Mouse (Mus musculus): ENCODE data around the gene Vat1. TPM values are rescaled to one million over a fixed set of nuclear protein-coding genes. Genes with fewer than 3 reads are reported as not detected.
"Not testable (repeated sequence)": the region's sequence is repeated elsewhere in the genome, so short reads cannot be mapped to it uniquely, and the experiment has no call there.

The Vat1 gene
- polyA plus RNA-seq, 1 experiment from 2014 or later: 23.2 TPM

DNA sequence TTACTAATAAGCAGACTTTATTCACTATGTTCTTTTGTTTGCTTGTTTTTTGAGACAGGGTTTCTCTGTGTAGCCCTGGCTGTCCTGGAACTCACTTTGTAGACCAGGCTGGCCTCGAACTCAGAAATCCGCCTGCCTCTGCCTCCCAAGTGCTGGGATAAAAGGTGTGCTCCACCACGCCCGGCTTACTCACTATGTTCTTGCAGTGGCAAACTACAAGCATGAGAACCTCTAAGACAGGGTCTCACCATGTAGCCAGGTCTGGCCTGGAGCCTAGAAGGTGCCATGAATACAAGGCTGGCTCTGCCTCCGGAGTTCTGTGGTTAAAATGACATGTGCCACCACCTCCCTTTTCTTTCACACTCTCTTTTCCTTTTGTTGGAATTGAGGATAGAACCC, 521 bp upstream of the Vat1 start:
- WGBS: 58% methylated on average over 5 of the region's 5 CpGs
- Histone ChIP-seq H3K27me3 (peaks cover 22% of the 10 kb centered on the region; the same call in 1 of the 2 replicates), H3K4me3 (replicated peaks) (peak overlapping the region; percentile 83; the same call in 1 of the 2 replicates), H3K4me2 (peak overlapping the region; percentile 94), H3K4me1 (replicated peaks) (peaks cover 48% of the 10 kb centered on the region), H3K36me3 (peaks cover 13% of the 10 kb centered on the region; the same call in 1 of the 2 replicates)
- not testable (repeated sequence) for H3K9me3 ChIP-seq; H3K9ac ChIP-seq (replicated peaks); ATAC-seq (ENCODE audit: insufficient number of reproducible peaks, insufficient read depth, low FRiP score, low TSS enrichment, low read depth); H3K27ac ChIP-seq

DNA sequence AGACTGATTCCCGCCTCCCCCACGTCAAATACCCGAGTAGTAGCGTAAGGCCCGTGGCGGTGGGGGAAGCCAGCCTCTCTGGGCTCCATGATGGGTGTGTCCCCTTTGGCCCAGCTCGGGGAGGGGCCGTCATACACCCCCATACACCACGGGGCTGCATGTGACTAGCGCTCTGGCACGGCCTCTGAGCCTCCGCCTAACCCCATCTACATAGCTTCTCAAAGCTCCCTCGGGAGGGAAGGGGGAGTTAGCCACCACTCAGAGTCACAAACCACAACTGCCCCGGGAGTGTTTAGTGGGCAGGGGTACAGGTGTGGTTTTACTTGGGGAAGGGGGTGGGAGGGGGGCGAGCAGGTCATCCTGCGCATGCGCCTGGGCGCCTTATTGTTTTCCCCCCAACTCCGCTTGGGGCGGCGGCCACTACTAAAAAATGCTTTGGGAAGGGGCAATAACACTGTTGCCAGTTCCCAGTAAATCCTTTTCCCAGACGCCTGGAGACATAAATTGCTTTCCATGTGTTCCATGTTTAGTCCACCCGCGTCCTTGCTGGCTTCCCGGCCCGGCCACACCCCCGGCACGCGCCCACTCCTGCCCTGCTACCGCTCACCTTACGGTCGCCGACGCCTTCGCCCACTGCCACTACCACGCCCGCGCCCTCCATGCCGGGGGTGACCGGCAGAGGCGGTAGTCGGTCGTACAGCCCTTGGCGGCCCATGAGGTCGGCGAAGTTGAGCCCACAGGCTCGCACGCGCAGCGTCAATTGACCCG, 745 bp downstream of the Vat1 start:
- peak overlapping the region; percentile 84 for H3K27ac ChIP-seq
- peak overlapping the region; percentile 71 for H3K9ac ChIP-seq (replicated peaks)
- no peaks in the 10 kb centered on the region for H3K9me3 ChIP-seq
- peak overlapping the region; percentile 83 for H3K4me3 ChIP-seq (replicated peaks)
- peak overlapping the region; percentile 94 for H3K4me2 ChIP-seq
- ATAC-seq (ENCODE audit: insufficient number of reproducible peaks, insufficient read depth, low FRiP score, low TSS enrichment, low read depth): peak; percentile 12; the same call in 1 of the 2 replicates
- peaks cover 19% of the 10 kb centered on the region for H3K36me3 ChIP-seq
- H3K4me1 ChIP-seq (replicated peaks): peaks cover 48% of the 10 kb centered on the region
- peaks cover 18% of the 10 kb centered on the region; the same call in 1 of the 2 replicates for H3K27me3 ChIP-seq
- under 1% methylated on average over 51 of the region's 51 CpGs for WGBS

DNA sequence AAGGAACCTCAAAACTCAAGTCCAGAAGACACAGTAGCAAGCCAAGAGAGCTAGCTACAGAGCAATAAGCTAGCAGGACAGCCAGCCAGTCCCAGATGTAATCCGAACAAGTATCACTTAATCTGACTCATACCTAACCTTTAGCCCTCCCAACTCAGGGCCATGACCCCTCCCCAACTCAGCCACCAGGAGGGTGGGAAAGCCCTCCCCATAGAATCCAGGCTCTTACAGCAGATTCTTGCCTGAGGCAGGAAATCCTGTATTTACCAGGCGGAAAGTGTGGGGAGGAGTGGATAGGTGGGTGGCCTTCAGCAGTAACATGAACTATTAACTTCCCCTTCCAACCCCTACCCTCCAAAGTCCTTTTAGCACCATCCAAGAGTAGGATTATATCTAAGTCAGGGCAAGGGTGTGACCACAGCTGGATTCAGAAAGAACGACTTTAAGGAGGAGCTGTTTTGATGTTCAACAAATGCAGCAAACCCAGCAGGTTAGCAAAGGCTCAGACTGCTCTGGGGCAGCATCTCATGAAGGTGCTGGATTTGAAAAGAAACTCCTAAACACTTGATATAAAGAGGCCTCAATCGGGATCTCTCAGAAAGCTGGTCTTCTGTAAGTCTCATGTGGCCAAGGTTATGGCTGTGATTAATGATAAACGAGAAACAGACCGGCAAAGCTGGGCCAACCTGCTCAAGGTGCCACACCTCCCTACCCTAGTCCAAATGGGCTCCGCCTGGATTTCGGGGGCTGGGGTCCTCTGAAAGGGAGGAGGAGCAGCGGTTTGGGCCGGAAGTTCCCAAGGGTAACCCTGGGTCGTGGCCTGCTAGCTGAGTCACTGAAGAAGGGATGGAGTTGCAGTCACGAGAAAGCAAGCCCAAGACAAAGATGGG, 1.6 kb downstream of the Vat1 start, which contains the start of gene Rnd2:
Gene Rnd2, plus strand, starts transcription at position 789 of the 890 bp plus-strand sequence.
- H3K36me3 ChIP-seq: peaks cover 27% of the 10 kb centered on the region
- peaks cover 48% of the 10 kb centered on the region for H3K4me1 ChIP-seq (replicated peaks)
- WGBS: 6% methylated on average over 12 of the region's 12 CpGs
- ATAC-seq (ENCODE audit: insufficient number of reproducible peaks, insufficient read depth, low FRiP score, low TSS enrichment, low read depth): no peak
- H3K4me3 ChIP-seq (replicated peaks): peak within 1 kb of the TSS; percentile 83
- H3K9ac ChIP-seq (replicated peaks): peak within 1 kb of the TSS; percentile 71
- H3K27me3 ChIP-seq: peaks cover 12% of the 10 kb centered on the region; the same call in 1 of the 2 replicates
- H3K27ac ChIP-seq: peak within 1 kb of the TSS; percentile 84
- H3K9me3 ChIP-seq: no peaks in the 10 kb centered on the region
- peak within 1 kb of the TSS; percentile 94 for H3K4me2 ChIP-seq

DNA sequence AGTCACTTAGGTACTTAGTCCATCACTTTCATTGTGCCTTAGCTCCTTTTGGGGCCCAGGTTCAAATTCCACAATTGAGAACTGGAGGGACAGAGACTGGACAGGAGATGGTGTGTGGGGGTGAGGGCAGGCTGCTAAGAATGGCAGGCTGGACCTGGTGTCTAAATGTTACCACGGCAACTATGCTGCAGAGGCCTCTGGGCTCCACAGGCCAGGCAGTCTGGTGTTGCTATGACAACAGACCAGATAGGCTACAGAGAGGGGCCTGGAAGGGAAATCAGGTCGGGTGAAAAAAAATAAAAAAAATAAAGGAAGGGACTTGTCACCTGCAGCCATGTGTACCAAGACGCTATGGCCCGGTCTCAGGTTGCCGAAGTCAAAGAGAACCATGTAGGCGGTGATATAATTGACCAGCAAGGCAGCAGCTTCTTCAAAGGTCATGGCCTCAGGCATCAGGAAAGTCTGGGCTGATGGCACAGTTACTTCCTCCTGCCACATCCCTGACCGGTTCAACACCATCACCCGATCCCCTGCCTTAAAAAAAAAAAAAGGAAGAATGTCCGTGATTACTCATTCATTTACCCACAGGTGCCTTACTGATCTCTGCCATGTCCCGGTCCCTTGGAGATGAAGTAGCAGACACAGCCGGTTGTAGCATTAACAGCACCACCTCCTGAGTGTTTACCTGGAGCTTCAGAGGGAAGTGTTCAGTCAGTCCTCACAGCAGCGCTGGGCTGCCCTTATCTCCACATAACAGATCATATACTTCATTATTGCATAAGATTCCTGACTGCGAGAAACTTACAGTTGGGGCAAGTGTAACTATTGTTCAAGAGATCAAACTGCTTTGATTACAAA, 3.2 kb downstream of the Vat1 start:
- ATAC-seq (ENCODE audit: insufficient number of reproducible peaks, insufficient read depth, low FRiP score, low TSS enrichment, low read depth): no peak
- H3K9ac ChIP-seq (replicated peaks): no peak overlapping the region
- H3K27ac ChIP-seq: no peak overlapping the region
- peaks cover 43% of the 10 kb centered on the region for H3K4me1 ChIP-seq (replicated peaks)
- peaks cover 44% of the 10 kb centered on the region for H3K36me3 ChIP-seq
- 37% methylated on average over 13 of the region's 13 CpGs for WGBS
- H3K27me3 ChIP-seq: peaks cover 5% of the 10 kb centered on the region; the same call in 1 of the 2 replicates
- no peak overlapping the region for H3K4me2 ChIP-seq
- H3K9me3 ChIP-seq: no peaks in the 10 kb centered on the region
- no peak overlapping the region for H3K4me3 ChIP-seq (replicated peaks)

DNA sequence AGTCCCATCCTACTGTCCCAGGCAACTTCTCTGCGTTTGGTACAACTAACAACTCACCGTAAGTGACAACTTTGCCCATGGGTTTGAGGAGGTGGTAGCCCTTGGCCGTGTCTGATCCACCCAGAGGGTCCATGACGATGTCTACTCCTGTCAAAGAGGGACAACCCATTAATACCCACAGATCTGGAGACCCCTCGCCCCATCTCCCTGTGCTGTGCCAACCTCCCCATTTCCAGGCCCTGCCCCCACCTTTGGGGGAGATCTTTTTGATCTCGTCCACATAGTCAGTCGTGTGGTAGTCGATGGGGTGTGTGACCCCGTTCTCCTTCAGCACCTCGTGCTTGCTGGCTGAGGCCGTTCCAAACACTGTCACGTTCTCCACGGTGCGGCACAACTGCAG, 3.9 kb downstream of the Vat1 start:
- Histone ChIP-seq H3K4me1 (replicated peaks) (peaks cover 39% of the 10 kb centered on the region), H3K36me3 (peaks cover 47% of the 10 kb centered on the region), H3K4me3 (replicated peaks) (no peak overlapping the region), H3K4me2 (no peak overlapping the region), H3K27me3 (peaks cover 1% of the 10 kb centered on the region; the same call in 1 of the 2 replicates), H3K9ac (replicated peaks) (no peak overlapping the region), H3K9me3 (no peaks in the 10 kb centered on the region), H3K27ac (no peak overlapping the region)
- WGBS: 87% methylated on average over 14 of the region's 14 CpGs
- no peak for ATAC-seq (ENCODE audit: insufficient number of reproducible peaks, insufficient read depth, low FRiP score, low TSS enrichment, low read depth)

DNA sequence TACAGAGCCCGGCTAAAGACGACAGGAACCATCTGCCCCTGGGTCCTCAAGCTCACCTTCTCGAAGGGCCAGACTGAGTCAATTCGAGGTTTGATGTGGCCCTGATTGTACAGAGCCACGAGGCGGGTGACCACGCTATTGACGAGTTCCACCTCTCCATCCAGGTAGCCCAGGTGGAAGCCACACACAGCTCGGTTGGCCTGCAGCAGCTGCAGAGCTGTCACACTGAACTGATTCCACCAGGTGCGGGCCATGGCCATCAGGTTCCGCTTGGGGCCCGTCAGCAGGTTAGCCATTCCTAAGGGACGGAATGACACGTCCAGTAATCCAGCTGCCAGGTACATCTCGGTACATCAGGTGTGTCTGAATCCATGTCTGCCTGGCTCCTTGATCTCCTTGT, 5.7 kb downstream of the Vat1 start:
- H3K27me3 ChIP-seq: no peaks in the 10 kb centered on the region; the same call in 1 of the 2 replicates
- peaks cover 47% of the 10 kb centered on the region for H3K36me3 ChIP-seq
- WGBS: 82% methylated on average over 15 of the region's 15 CpGs
- no peak overlapping the region for H3K9ac ChIP-seq (replicated peaks)
- no peak for ATAC-seq (ENCODE audit: insufficient number of reproducible peaks, insufficient read depth, low FRiP score, low TSS enrichment, low read depth)
- no peak overlapping the region for H3K4me2 ChIP-seq
- H3K4me1 ChIP-seq (replicated peaks): peaks cover 31% of the 10 kb centered on the region
- H3K4me3 ChIP-seq (replicated peaks): no peak overlapping the region
- no peaks in the 10 kb centered on the region for H3K9me3 ChIP-seq
- H3K27ac ChIP-seq: no peak overlapping the region

DNA sequence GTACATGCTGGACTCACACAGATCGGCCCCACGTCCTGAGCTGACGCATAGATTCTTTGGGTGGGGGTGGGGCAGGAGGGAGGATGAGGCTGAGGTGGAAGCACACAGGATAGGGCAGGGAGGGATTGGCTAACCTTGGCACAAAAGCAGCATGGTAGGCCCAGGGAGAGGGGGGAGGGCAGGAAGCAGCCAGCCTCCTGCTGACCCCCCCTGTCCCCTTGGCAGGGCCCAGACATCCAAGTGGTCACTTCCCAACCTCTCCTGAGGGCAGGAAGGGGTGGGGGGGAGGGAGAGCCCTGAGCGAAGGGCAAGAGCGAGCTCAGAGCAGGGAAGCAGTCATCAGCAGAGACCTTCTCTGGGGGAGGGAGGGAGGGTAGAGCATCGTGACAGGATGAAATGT, 6.3 kb downstream of the Vat1 start:
- Histone ChIP-seq H3K9ac (replicated peaks) (no peak overlapping the region), H3K4me1 (replicated peaks) (peaks cover 31% of the 10 kb centered on the region), H3K27ac (no peak overlapping the region), H3K9me3 (no peaks in the 10 kb centered on the region), H3K36me3 (peaks cover 47% of the 10 kb centered on the region), H3K4me2 (no peak overlapping the region), H3K4me3 (replicated peaks) (no peak overlapping the region), H3K27me3 (no peaks in the 10 kb centered on the region; the same call in 1 of the 2 replicates)
- ATAC-seq (ENCODE audit: insufficient number of reproducible peaks, insufficient read depth, low FRiP score, low TSS enrichment, low read depth): no peak
- 51% methylated on average over 6 of the region's 6 CpGs for WGBS

DNA sequence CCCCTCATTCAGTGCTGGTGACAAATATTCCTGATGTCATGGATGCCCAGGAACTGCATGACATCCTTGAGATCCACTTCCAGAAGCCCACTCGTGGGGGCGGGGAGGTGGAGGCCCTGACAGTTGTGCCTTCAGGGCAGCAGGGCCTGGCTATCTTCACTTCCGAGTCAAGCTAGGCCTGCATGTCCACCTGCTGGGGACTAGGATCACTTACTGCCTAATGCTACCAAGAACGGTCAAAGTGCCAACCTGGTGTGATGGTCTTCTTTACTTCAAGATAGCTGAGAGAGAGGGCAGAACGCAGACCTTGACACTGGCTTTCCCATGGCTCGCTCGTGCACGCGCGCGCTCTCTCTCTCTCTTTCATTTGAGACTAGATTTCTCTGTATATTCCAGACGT, 7.8 kb downstream of the Vat1 start:
- no peak for ATAC-seq (ENCODE audit: insufficient number of reproducible peaks, insufficient read depth, low FRiP score, low TSS enrichment, low read depth)
- H3K4me3 ChIP-seq (replicated peaks): no peak overlapping the region
- H3K36me3 ChIP-seq: peaks cover 47% of the 10 kb centered on the region
- no peak overlapping the region for H3K27ac ChIP-seq
- WGBS: 81% methylated on average over 12 of the region's 12 CpGs
- no peak overlapping the region for H3K4me2 ChIP-seq
- H3K27me3 ChIP-seq: no peaks in the 10 kb centered on the region
- H3K9ac ChIP-seq (replicated peaks): no peak overlapping the region; the same call in 1 of the 2 replicates
- H3K4me1 ChIP-seq (replicated peaks): peaks cover 20% of the 10 kb centered on the region
- 0 out of 2 replicates have a peak, but pooled peaks cover 3% of the 10 kb centered on the region for H3K9me3 ChIP-seq

DNA sequence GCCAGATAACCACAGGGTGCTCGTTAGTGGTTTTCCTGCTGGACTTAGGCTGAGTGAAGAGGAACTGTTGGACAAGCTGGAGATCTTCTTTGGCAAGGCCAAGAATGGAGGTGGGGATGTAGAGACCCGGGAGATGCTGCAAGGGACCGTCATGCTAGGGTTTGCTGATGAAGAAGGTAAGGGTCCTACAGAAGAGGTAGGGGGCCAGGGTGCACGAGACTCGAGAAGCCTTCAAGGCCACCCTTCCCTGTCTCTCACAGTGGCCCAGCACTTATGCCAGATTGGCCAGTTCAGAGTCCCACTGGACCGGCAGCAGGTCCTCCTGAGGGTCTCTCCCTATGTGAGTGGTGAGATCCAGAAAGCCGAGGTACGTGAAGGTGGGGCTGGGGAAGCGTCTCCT, 8.4 kb downstream of the Vat1 start:
- Histone ChIP-seq H3K4me3 (replicated peaks) (no peak overlapping the region), H3K27me3 (no peaks in the 10 kb centered on the region), H3K4me1 (replicated peaks) (peaks cover 14% of the 10 kb centered on the region), H3K36me3 (peaks cover 47% of the 10 kb centered on the region), H3K4me2 (no peak overlapping the region), H3K9ac (replicated peaks) (no peak overlapping the region), H3K27ac (no peak overlapping the region), H3K9me3 (0 out of 2 replicates have a peak, but pooled peaks cover 3% of the 10 kb centered on the region)
- WGBS: 92% methylated on average over 9 of the region's 9 CpGs
- ATAC-seq (ENCODE audit: insufficient number of reproducible peaks, insufficient read depth, low FRiP score, low TSS enrichment, low read depth): no peak

DNA sequence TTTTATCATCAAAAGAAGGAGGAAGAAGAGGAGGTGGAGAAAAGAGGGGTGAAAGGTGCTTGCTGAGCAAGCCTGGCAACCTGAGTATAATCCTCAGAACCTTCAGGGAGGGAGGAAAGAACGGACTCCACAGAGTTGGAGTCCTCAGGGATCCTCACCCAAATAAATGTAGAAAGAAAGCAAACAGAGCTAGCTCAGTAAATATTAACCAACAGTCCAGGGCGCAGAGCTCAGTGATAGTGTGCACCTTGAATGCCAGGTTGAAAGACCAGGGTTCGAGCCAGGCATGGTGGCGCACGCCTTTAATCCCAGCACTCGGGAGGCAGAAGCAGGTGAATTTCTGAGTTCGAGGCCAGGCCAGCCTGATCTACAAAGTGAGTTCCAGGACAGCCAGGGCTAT, 10.4 kb downstream of the Vat1 start:
- ATAC-seq (ENCODE audit: insufficient number of reproducible peaks, insufficient read depth, low FRiP score, low TSS enrichment, low read depth): no peak
- Histone ChIP-seq H3K27ac (no peak overlapping the region), H3K36me3 (peaks cover 32% of the 10 kb centered on the region), H3K27me3 (no peaks in the 10 kb centered on the region), H3K9ac (replicated peaks) (no peak overlapping the region), H3K9me3 (0 out of 2 replicates have a peak, but pooled peaks cover 3% of the 10 kb centered on the region), H3K4me1 (replicated peaks) (peaks cover 9% of the 10 kb centered on the region; the same call in 1 of the 2 replicates), H3K4me2 (no peak overlapping the region), H3K4me3 (replicated peaks) (no peak overlapping the region)
- WGBS: 83% methylated on average over 7 of the region's 7 CpGs
